8 mouse cellular contexts compared by ENCODE assay signal in genomic region chr5:36946445-36946844, GRCm38 (mm10). TPM values are rescaled to one million over a fixed set of nuclear protein-coding genes. Genes with fewer than 3 reads are reported as not detected.
A peak's percentile ranks its signal among the peaks of the same experiment; 100 is the strongest.
DNase-seq lines count a peak whose midpoint lies in the region; ATAC-seq lines count a peak whose summit lies in the region.

No protein-coding gene starts in this region.

- no peak overlapping the region for H3K27ac ChIP-seq in midbrain, embryonic 11.5 days (ENCODE audit: low read depth, low read length)
- H3K27ac ChIP-seq in midbrain, embryonic 15.5 days: no peak overlapping the region

- WGBS in midbrain, embryonic 11.5 days: 17% methylated on average over 5 of the region's 5 CpGs
- WGBS in midbrain, embryonic 15.5 days: 7% methylated on average over 5 of the region's 5 CpGs

- H3K27me3 ChIP-seq in midbrain, embryonic 11.5 days (ENCODE audit: control insufficient read depth, insufficient read depth, low read length): no peaks in the 10 kb centered on the region
- no peaks in the 10 kb centered on the region for H3K27me3 ChIP-seq in midbrain, embryonic 15.5 days (replicated peaks)
- no peaks in the 10 kb centered on the region for H3K27me3 ChIP-seq in splenic B cell, adult 2 months (ENCODE audit: control insufficient read depth, insufficient read depth, low read length, poor library complexity, severe bottlenecking)

- no peaks in the 10 kb centered on the region for H3K9me3 ChIP-seq in midbrain, embryonic 11.5 days (ENCODE audit: control insufficient read depth, low read length)
- no peaks in the 10 kb centered on the region for H3K9me3 ChIP-seq in midbrain, embryonic 15.5 days

- no peak overlapping the region for H3K4me3 ChIP-seq in midbrain, embryonic 11.5 days (ENCODE audit: low read depth, low read length)
- H3K4me3 ChIP-seq in midbrain, embryonic 15.5 days: no peak overlapping the region

- peak; percentile 18; the same call in 1 of the 2 replicates for ATAC-seq in midbrain, embryonic 11.5 days (ENCODE audit: low FRiP score)
- ATAC-seq in midbrain, embryonic 15.5 days (replicated peaks): no peak

- no peaks in the 10 kb centered on the region for H3K36me3 ChIP-seq in midbrain, embryonic 11.5 days (ENCODE audit: control insufficient read depth, insufficient read depth, low read length)
- no peaks in the 10 kb centered on the region for H3K36me3 ChIP-seq in midbrain, embryonic 15.5 days (replicated peaks)
- no peaks in the 10 kb centered on the region for H3K36me3 ChIP-seq in splenic B cell, adult 2 months (ENCODE audit: control insufficient read depth, insufficient read depth, low read length, poor library complexity, severe bottlenecking)

- H3K4me2 ChIP-seq in midbrain, embryonic 11.5 days: no peak overlapping the region
- no peak overlapping the region for H3K4me2 ChIP-seq in midbrain, embryonic 15.5 days

- no peak overlapping the region for H3K9ac ChIP-seq in midbrain, embryonic 11.5 days (ENCODE audit: low read length)
- H3K9ac ChIP-seq in midbrain, embryonic 15.5 days: no peak overlapping the region

- peaks cover 5% of the 10 kb centered on the region for H3K4me1 ChIP-seq in midbrain, embryonic 11.5 days (ENCODE audit: control insufficient read depth, insufficient read depth, low read length)
- H3K4me1 ChIP-seq in midbrain, embryonic 15.5 days: peaks cover 18% of the 10 kb centered on the region

- DNase-seq in adrenal gland, adult 18-20 months (ENCODE audit: low spot score in 2 of 2): peak; percentile 48 to 55
- DNase-seq in adrenal gland, adult 8-10 months: no peak
- DNase-seq in midbrain, embryonic 11.5 days (ENCODE audit: low spot score, missing footprints): no peak
- peak; percentile 72 to 80 for DNase-seq in cerebellum, adult 18-20 months
- DNase-seq in forelimb bud, embryonic 11.5 days (ENCODE audit: low read depth, low spot score): peak; percentile 66
- peak; percentile 41 for DNase-seq in lung, postnatal 25 days (ENCODE audit: low spot score)
- DNase-seq in splenic B cell, adult 2 months (ENCODE audit: low read depth, low spot score): peak; percentile 80

RNA-seq across cellular contexts. Expression of gene Wfs1, which starts 42.6 kb away (rescaled TPM):
- 100 to 1,000 TPM in 1 of 2 experiments, 10 to 100 TPM in 1; 28.0 to 133 TPM for total RNA-seq in adrenal gland, adult 18-20 months (2021)
- total RNA-seq in adrenal gland, adult 8-10 months (2022): 100 to 1,000 TPM in 2 of 4 experiments, 10 to 100 TPM in 2; 36.1 to 156 (median 79.3) TPM
- 6.4 and 7.0 TPM in 2 replicates for polyA plus RNA-seq in midbrain, embryonic 11.5 days (2014; fragmentation: Nextera tagmentation; extraction: Ambion mirVana)
- polyA plus RNA-seq in midbrain, embryonic 15.5 days (2015; fragmentation: Nextera tagmentation; extraction: Ambion mirVana): 8.9 and 10.2 TPM in 2 replicates

Comparison
In these comparisons a context has a peak if more than half of its experiments do, and no peak if none do; other contexts are left out.
1. DNase-seq: peak in adrenal gland, adult 18-20 months (2 of 2), cerebellum, adult 18-20 months (2 of 2), forelimb bud, embryonic 11.5 days (single experiment), lung, postnatal 25 days (single experiment) and splenic B cell, adult 2 months (single experiment); none in adrenal gland, adult 8-10 months (single experiment) and midbrain, embryonic 11.5 days (single experiment).